Mouse (Mus musculus): ENCODE measurements at regions not wholly inside any gene's neighbourhood (a gene's known extent, or its start where the extent isn't known, plus 50 kb on each side); places are given as distances from the start of the nearest gene placed in this dataset.
A peak's percentile ranks its signal among the peaks of the same experiment; 100 is the strongest.

DNA sequence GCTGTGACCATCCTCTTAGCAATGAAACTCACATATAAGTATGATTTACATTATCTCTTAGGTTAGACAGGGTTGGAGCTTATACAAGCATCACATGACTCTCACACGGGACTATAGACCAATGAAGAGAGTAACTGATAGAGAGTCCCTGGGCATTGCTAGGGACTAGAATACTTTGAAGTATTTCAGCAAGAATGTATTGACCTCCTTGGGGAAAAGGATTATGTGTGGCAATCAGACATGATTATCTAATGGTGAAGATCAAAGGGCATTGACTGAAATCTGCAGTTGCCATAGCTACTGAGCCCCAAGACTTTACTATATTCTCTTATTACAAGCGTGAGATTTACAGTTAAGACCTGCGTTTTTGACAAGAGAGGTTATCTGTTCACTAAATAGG, 183.4 kb upstream of the Tas2r134 start:
- H3K9me3 ChIP-seq (replicated peaks) = no peaks in the 10 kb centered on the region
- no peaks in the 10 kb centered on the region for H3K27me3 ChIP-seq (ENCODE audit: low read depth, poor library complexity, severe bottlenecking)
- DNase-seq (ENCODE audit: low spot score) = no peak
- no peak overlapping the region for H3K27ac ChIP-seq
- H3K36me3 ChIP-seq = no peaks in the 10 kb centered on the region
- no peaks in the 10 kb centered on the region for H3K4me1 ChIP-seq
- 80% methylated on average over 3 of the region's 3 CpGs for WGBS
- H3K4me3 ChIP-seq = no peak overlapping the region

GRCm38 (mm10) chr2:51439047-51439446, 188.3 kb upstream of the Tas2r134 start:
- Histone ChIP-seq H3K4me1 (no peaks in the 10 kb centered on the region), H3K9me3 (replicated peaks) (no peaks in the 10 kb centered on the region), H3K4me3 (no peak overlapping the region), H3K36me3 (no peaks in the 10 kb centered on the region), H3K27ac (no peak overlapping the region), H3K27me3 (ENCODE audit: low read depth, poor library complexity, severe bottlenecking) (no peaks in the 10 kb centered on the region)
- WGBS = 76% methylated on average over 1 of the region's 1 CpGs
- no peak for DNase-seq (ENCODE audit: low spot score)

DNA sequence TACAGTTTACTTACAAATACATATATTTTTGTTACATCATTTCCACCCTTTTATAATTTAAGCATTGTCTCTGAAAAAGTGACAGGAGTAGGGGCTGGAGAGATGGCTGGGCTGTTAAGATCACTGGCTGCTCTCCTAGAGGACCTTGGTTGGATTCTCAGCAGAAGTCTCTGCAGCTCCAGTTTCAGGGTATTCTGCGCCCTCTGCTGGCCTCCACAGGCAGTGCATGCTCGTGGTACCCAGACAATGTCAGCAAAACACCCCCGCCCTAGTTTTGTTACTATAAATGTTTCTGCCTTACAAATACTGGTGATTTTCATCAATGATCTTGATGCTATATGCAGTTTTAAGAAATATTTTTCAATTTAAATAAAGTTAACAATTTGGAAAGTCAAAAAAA, 190.7 kb upstream of the Tas2r134 start:
- Histone ChIP-seq H3K27ac (no peak overlapping the region), H3K4me3 (no peak overlapping the region), H3K9me3 (replicated peaks) (no peaks in the 10 kb centered on the region), H3K36me3 (no peaks in the 10 kb centered on the region), H3K4me1 (no peaks in the 10 kb centered on the region), H3K27me3 (ENCODE audit: low read depth, poor library complexity, severe bottlenecking) (no peaks in the 10 kb centered on the region)
- peak; percentile 65 for DNase-seq (ENCODE audit: low spot score)
- 40% methylated on average over 3 of the region's 3 CpGs for WGBS

GRCm38 (mm10) chr2:51431564-51431963, 195.7 kb upstream of the Tas2r134 start:
- Histone ChIP-seq H3K27ac (no peak overlapping the region), H3K9me3 (replicated peaks) (no peaks in the 10 kb centered on the region), H3K4me1 (no peaks in the 10 kb centered on the region), H3K4me3 (no peak overlapping the region), H3K27me3 (ENCODE audit: low read depth, poor library complexity, severe bottlenecking) (no peaks in the 10 kb centered on the region), H3K36me3 (no peaks in the 10 kb centered on the region)
- DNase-seq (ENCODE audit: low spot score) = no peak
- 92% methylated on average over 3 of the region's 3 CpGs for WGBS

- H3K4me1 ChIP-seq = no peaks in the 10 kb centered on the region
- WGBS = 86% methylated on average over 5 of the region's 5 CpGs
- no peaks in the 10 kb centered on the region for H3K36me3 ChIP-seq
- H3K9me3 ChIP-seq (replicated peaks) = no peaks in the 10 kb centered on the region
- H3K27ac ChIP-seq = no peak overlapping the region
- H3K27me3 ChIP-seq (ENCODE audit: low read depth, poor library complexity, severe bottlenecking) = no peaks in the 10 kb centered on the region
- H3K4me3 ChIP-seq = no peak overlapping the region
- DNase-seq (ENCODE audit: low spot score) = no peak
Observed at GRCm38 (mm10) chr2:51429716-51430115, 197.6 kb upstream of the Tas2r134 start.

GRCm38 (mm10) chr2:51422442-51422841, 204.9 kb upstream of the Tas2r134 start:
- DNase-seq (ENCODE audit: low spot score) = peak; percentile 53
- peaks cover 25% of the 10 kb centered on the region for H3K4me1 ChIP-seq
- H3K27me3 ChIP-seq (ENCODE audit: low read depth, poor library complexity, severe bottlenecking) = no peaks in the 10 kb centered on the region
- 8% methylated on average over 6 of the region's 6 CpGs for WGBS
- H3K36me3 ChIP-seq = no peaks in the 10 kb centered on the region
- H3K4me3 ChIP-seq = no peak overlapping the region
- H3K9me3 ChIP-seq (replicated peaks) = no peaks in the 10 kb centered on the region
- no peak overlapping the region for H3K27ac ChIP-seq

- no peaks in the 10 kb centered on the region for H3K27me3 ChIP-seq (ENCODE audit: low read depth, poor library complexity, severe bottlenecking)
- WGBS = 88% methylated on average over 10 of the region's 10 CpGs
Observed at GRCm38 (mm10) chr2:51417908-51418690, 209.2 kb upstream of the Tas2r134 start.

DNA sequence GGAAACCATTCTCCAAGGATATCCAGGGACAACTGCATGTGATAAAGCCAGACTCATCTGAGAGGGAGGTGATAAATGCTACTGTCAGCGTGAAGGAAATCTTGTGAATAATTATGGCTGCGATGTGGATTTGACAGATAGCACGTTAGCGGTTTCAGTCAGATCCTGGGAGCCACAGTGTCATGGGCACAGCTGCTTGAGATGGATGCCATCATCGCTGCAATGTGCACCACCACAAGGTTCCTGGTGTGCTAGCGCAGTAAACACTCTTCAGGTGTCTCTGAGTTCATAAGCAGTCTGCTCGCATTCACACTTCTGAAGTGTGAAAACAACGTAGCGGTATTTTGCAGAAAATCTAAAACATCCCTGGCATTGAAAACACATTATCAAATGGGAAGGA, 238.9 kb upstream of the Tas2r134 start:
- no peak overlapping the region for H3K27ac ChIP-seq
- no peak for DNase-seq (ENCODE audit: low spot score)
- no peaks in the 10 kb centered on the region for H3K36me3 ChIP-seq
- 92% methylated on average over 9 of the region's 9 CpGs for WGBS
- H3K9me3 ChIP-seq (replicated peaks) = no peaks in the 10 kb centered on the region
- H3K27me3 ChIP-seq (ENCODE audit: low read depth, poor library complexity, severe bottlenecking) = no peaks in the 10 kb centered on the region
- no peak overlapping the region for H3K4me3 ChIP-seq
- no peaks in the 10 kb centered on the region for H3K4me1 ChIP-seq

More at GRCm38 (mm10) chr2:51417908-51418690, 209.2 kb upstream of the Tas2r134 start:
- Histone ChIP-seq H3K27ac (no peak overlapping the region), H3K36me3 (no peaks in the 10 kb centered on the region), H3K4me3 (no peak overlapping the region), H3K4me1 (peaks cover 16% of the 10 kb centered on the region), H3K9me3 (replicated peaks) (no peaks in the 10 kb centered on the region)
- no peak for DNase-seq (ENCODE audit: low spot score)

DNA sequence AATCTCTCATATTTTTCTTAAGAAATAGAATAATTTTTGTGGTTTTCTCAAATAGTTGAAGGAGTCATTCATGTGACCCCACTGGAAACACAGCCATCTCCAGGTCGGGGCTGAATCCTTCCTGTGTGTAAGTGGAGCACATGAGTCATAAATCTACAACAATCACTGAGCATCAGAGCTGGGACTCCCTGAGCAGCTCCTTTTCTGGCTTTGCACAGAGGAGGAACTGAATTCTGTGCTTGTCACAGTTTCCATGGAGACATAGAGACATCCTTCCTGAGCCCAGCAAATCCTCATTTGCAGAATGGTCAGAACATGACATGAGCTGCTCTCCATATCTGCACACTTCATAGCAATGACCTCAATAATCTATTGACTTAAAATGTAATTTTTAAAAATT, 238.2 kb upstream of the Rnd3 start:
- 69% methylated on average over 1 of the region's 1 CpGs for WGBS
- no peaks in the 10 kb centered on the region for H3K9me3 ChIP-seq (replicated peaks)
- no peak overlapping the region for H3K4me3 ChIP-seq

GRCm38 (mm10) chr2:51376597-51376996, 227.7 kb upstream of the Rnd3 start:
- H3K4me1 ChIP-seq = no peaks in the 10 kb centered on the region
- WGBS = 95% methylated on average over 4 of the region's 4 CpGs
- no peaks in the 10 kb centered on the region for H3K27me3 ChIP-seq (ENCODE audit: low read depth, poor library complexity, severe bottlenecking)
- no peaks in the 10 kb centered on the region for H3K36me3 ChIP-seq
- no peak overlapping the region for H3K27ac ChIP-seq
- no peak for DNase-seq (ENCODE audit: low spot score)
- no peak overlapping the region for H3K4me3 ChIP-seq
- no peaks in the 10 kb centered on the region for H3K9me3 ChIP-seq (replicated peaks)

More for the DNA sequence above, 238.2 kb upstream of the Rnd3 start:
- H3K36me3 ChIP-seq = no peaks in the 10 kb centered on the region
- DNase-seq (ENCODE audit: low spot score) = no peak
- H3K27me3 ChIP-seq (ENCODE audit: low read depth, poor library complexity, severe bottlenecking) = no peaks in the 10 kb centered on the region
- H3K4me1 ChIP-seq = no peaks in the 10 kb centered on the region
- no peak overlapping the region for H3K27ac ChIP-seq

GRCm38 (mm10) chr2:51374636-51375035, 225.7 kb upstream of the Rnd3 start:
- DNase-seq (ENCODE audit: low spot score) = no peak
- H3K9me3 ChIP-seq (replicated peaks) = no peaks in the 10 kb centered on the region
- 91% methylated on average over 6 of the region's 6 CpGs for WGBS
- H3K4me1 ChIP-seq = no peaks in the 10 kb centered on the region
- no peaks in the 10 kb centered on the region for H3K27me3 ChIP-seq (ENCODE audit: low read depth, poor library complexity, severe bottlenecking)
- no peaks in the 10 kb centered on the region for H3K36me3 ChIP-seq
- no peak overlapping the region for H3K4me3 ChIP-seq
- H3K27ac ChIP-seq = no peak overlapping the region

DNA sequence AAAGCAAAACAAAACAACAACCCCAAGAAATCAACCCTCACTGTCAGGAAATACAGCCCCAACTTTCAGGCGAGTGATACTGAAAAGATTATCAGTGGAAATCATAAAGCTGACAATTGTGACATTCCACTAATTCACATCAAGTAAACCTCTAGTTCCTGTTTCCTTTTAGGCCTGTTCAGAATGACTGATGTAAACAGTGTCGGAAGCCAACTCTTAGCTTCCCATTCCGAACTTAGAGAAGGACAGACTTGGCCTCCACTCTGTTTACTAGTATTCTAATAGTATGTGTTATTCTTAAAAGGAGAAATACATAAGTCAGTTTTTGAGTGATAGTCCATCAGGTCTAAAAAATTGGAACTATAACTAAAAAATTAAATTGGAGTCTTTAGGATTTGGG, 223.9 kb upstream of the Rnd3 start:
- DNase-seq (ENCODE audit: low spot score) = no peak
- no peaks in the 10 kb centered on the region for H3K9me3 ChIP-seq (replicated peaks)
- H3K4me1 ChIP-seq = no peaks in the 10 kb centered on the region
- H3K36me3 ChIP-seq = no peaks in the 10 kb centered on the region
- 69% methylated on average over 3 of the region's 3 CpGs for WGBS
- H3K27me3 ChIP-seq (ENCODE audit: low read depth, poor library complexity, severe bottlenecking) = no peaks in the 10 kb centered on the region
- H3K27ac ChIP-seq = no peak overlapping the region
- H3K4me3 ChIP-seq = no peak overlapping the region

DNA sequence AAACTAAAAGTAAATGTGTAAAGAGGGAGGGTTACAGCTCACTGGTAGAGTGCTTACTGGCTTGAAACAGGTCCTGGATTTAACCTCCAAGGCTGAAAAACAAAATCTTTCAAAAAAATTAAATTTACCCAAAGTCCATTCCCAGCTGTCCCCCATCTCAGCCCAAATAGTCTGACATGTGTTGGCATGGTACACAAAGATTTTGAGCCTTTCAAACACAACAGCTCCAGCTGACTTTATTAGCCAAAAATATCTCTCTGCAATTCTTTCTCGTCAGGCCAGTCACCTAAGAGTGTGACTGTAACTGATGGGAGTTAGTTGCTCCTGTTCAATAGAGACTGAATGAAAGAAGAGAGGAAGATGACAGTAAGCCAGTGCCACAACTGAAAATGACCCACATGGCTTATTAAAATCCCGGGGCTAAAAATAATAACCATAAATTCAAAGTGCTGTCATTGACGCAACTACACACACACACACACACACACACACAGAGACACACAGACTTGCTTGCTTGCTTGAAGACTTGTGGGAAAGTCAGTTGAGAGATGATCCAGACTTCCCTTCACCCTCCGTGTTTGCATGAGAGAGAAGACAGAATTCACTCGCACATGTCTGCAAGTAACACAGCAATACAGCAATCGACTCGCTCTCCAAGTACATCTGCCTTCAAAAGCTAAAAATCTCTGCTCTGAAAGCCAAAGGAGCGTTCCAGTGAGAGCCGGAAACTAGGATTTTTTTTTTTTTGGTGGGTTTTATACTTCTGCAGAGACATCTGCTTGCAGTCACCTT, 214.1 kb upstream of the Rnd3 start:
- Histone ChIP-seq H3K4me3 (no peak overlapping the region), H3K4me1 (peaks cover 12% of the 10 kb centered on the region), H3K36me3 (no peaks in the 10 kb centered on the region), H3K27me3 (ENCODE audit: low read depth, poor library complexity, severe bottlenecking) (no peaks in the 10 kb centered on the region), H3K27ac (no peak overlapping the region), H3K9me3 (replicated peaks) (no peaks in the 10 kb centered on the region)
- DNase-seq (ENCODE audit: low spot score) = no peak
- WGBS = 86% methylated on average over 9 of the region's 9 CpGs

Data from limb, embryonic 10.5 days (tissue).